Mouse (Mus musculus) thymus, adult 18-20 months (tissue): ENCODE measurements around the gene Acot7.

Experiments used
- DNase-seq, 2 experiments: peaks; one replicate each; pipeline ENCODE4 v3.0.0; 2022; ENCODE audit warnings: mixed read lengths in 2 of 2

Gene Acot7

GRCm38 (mm10) chr4:152250615-152251014 is 72.7 kb downstream of the Acot7 start:
- no peak for DNase-seq

- DNase-seq, result no peak
These were observed 75.3 kb downstream of the Acot7 start for GRCm38 (mm10) chr4:152253183-152253759.

- DNase-seq, result no peak
These were observed 79.1 kb downstream of the Acot7 start for GRCm38 (mm10) chr4:152257070-152257469.

- no peak for DNase-seq
These were observed 82.5 kb downstream of the Acot7 start for GRCm38 (mm10) chr4:152260451-152260850.

GRCm38 (mm10) chr4:152262187-152262586 is 84.3 kb downstream of the Acot7 start:
- no peak for DNase-seq

- DNase-seq, result no peak
These were observed 85.2 kb downstream of the Acot7 start for GRCm38 (mm10) chr4:152263089-152263488.

GRCm38 (mm10) chr4:152263512-152264176 is 85.7 kb downstream of the Acot7 start:
- DNase-seq, result no peak

- no peak for DNase-seq
These were observed 86.2 kb downstream of the Acot7 start for GRCm38 (mm10) chr4:152264177-152264530.

- DNase-seq, result no peak
These were observed 87.1 kb downstream of the Acot7 start for GRCm38 (mm10) chr4:152264867-152265568.

GRCm38 (mm10) chr4:152265791-152266190 is 87.9 kb downstream of the Acot7 start:
- no peak for DNase-seq

GRCm38 (mm10) chr4:152266236-152266895 is 88.4 kb downstream of the Acot7 start:
- DNase-seq, result no peak

- no peak for DNase-seq
These were observed 89.9 kb downstream of the Acot7 start for GRCm38 (mm10) chr4:152267748-152268369.

GRCm38 (mm10) chr4:152269967-152270366 is 92.0 kb downstream of the Acot7 start:
- no peak for DNase-seq

- DNase-seq, result no peak
These were observed 92.7 kb downstream of the Acot7 start for GRCm38 (mm10) chr4:152270599-152270998.

GRCm38 (mm10) chr4:152271334-152271733 is 93.4 kb downstream of the Acot7 start:
- no peak for DNase-seq

GRCm38 (mm10) chr4:152272006-152272405 is 94.1 kb downstream of the Acot7 start:
- no peak for DNase-seq

GRCm38 (mm10) chr4:152272449-152273049 is 94.6 kb downstream of the Acot7 start:
- DNase-seq, result no peak

GRCm38 (mm10) chr4:152273191-152273590 is 95.3 kb downstream of the Acot7 start:
- DNase-seq, result no peak

- DNase-seq, result no peak
These were observed 95.8 kb downstream of the Acot7 start, which contains the start of gene Gpr153 for GRCm38 (mm10) chr4:152273621-152274236. Gene Gpr153, plus strand, starts transcription at chr4:152274232.

GRCm38 (mm10) chr4:152274681-152275131 is 96.8 kb downstream of the Acot7 start:
- DNase-seq, result no peak

- DNase-seq, result no peak
These were observed 98.7 kb downstream of the Acot7 start for GRCm38 (mm10) chr4:152276389-152277347.
